Mouse (Mus musculus): Measurements from ENCODE around the gene Thap7. TPM values are rescaled to one million over a fixed set of nuclear protein-coding genes. Genes with fewer than 3 reads are reported as not detected.
"Not testable (repeated sequence)": the region's sequence is repeated elsewhere in the genome, so short reads cannot be mapped to it uniquely, and the experiment has no call there.

The Thap7 gene
- total RNA-seq, 2 experiments from 2014 or later = 17.8 to 20.0 TPM

DNA sequence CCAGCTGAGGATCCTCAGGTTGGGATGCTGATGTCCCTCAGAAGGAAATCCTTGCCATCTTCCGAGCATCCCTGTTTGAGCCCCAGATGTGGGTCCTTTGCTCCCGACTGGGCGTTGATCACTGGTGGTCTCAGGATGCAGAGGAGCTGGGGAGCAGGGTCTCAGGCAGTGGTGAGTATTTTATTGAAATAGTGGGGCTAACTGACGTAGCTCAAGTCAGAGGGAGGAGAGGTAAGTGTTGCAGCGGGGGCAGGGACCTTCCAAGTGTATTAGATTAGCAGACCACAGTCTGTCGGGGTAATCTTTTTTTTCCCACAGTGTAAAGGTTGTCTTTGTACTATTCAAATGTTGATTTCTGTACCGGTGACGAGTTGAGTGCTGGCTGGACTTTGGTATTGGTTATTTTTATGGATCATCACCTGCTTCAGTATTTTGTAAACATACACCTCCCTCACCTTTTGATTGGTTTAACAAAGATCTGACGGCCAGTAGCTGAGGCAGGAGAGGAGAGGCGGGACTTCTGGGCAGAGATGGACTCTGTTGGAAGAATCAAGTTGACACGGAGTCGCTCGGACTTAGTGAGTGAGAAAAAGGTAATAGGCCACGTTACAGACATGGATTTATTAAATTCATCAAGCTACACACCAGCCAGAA, 1.9 kb upstream of the Thap7 start:
- intact Hi-C loops (cut with DNase I) = loop anchor here (5.0 kb wide), 1 partner anchor 81 kb away; the partner anchor contains the start of gene Crkl
- DNase-seq = no peak

DNA sequence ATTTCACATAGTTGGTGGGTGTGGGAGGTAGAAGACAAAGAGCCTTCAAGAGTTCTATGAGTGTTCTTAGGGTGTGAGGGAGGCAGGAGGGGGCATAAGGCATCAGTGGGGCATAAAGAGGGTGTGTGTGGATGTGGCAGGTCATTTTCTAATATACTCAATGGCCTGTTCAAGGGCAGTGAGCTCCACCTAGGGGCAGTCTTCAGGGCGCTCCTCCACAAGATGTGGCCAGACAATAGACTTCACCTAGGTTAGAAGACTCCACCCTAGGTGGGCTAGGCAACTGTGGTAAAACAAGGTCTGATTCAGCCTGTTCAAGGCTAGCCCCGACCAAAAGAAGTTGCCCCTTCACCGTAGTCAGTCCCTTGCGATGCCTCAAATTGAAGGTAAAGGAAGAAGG, 1.3 kb upstream of the Thap7 start:
- peak in 1 of 2 experiments; percentile 35 for DNase-seq
- intact Hi-C loops (cut with DNase I) = loop anchor here (5.0 kb wide), 1 partner anchor 80 kb away; the partner anchor contains the start of gene Crkl

DNA sequence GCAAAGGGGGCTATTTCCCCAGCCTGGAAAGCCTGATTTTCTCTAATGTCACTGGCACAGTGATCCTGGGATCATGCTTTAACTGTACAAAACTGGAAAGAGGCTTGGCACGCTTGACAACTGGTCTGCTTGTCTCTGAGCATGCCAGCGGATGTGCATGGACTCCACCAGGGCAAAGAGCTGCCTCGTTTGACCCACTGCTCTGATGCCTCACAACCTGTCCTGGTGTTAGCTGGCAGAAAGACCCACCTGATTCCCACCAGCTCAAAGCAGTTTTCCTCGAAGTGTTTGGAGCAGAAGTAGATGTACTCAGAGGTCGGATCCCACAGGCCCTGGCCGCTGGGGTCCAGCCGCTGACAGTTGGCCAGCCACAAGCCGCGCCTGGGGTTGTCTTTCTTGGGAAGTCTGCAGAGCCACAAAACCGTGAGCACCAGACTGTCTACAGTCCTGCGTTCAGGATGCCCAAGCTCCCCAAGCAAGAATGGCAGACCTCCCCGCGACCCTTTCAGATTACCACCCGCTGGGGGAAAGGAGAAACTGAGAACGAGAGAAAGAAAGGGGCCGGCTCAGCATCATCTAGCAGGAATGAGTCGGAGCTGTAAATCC, 852 bp downstream of the Thap7 start:
- intact Hi-C loops (cut with DNase I) = loop anchor here (2.0 to 5.0 kb wide), 3 partner anchors 21 to 125 kb away; partner anchors contain the start of genes Crkl, Lztr1 and Snap29

DNA sequence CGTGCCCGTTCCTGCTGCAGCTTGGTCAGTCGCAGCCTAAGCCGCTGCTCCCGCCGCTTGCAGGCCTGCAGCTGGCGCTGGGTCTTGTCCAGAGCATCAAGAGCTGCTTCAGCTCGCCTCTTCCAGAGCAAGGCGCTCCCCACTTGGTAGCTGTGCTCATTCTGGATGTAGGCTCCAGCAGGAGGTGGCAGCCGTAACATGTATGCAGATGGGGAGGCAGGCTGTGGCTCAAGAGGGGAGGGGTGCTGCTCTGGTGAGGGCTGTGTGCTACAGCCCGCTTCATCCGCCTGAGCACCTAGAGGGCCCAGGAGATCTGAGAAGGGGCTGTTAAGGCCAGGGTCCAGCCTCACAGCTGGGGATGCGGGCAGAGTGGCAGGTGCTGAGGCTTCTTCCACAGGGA, 2.7 kb downstream of the Thap7 start:
- intact Hi-C loops (cut with DNase I) = no loop called here
- no peak for DNase-seq

More for the DNA sequence above, 852 bp downstream of the Thap7 start:
- DNase-seq = no peak

DNA sequence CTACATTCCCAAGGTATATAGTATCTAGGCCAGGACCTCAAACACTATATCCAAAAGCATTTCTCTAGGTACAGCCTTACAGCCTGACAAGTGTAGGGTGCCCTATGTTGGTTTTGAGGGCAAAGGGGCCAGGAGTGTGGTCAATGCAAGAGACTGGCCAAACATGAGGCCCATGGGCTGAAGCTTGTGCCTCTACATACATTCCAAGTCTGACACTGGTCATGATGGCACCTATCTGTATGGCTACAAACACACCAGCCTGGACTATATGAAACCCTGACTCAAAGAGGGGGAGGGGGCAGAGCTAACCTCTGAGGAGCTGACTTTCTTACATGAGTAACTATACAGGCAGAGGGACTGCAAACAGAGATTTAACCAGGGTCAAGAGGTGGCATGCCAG, 3.3 kb downstream of the Thap7 start:
- intact Hi-C loops (cut with DNase I) = no loop called here
- no peak for DNase-seq

DNA sequence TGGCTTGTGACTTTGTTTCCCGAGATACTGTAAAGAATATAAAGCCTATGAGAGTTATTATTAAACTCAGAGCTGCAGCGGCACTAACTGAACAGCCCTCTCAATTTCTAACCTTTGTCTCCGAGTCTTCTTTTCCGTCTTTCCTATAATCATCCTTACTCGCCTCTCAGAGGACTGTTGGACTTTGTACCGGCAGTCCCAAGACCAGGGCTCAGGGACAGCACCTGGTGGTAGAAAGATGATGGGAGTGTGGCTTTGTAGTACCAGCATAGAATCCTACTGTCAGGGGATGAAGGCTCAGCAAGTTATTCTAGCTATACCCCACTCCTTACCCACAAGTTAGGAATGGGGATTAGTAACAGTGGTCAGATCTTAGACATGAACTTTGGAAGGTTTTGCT, 4.7 kb downstream of the Thap7 start:
- intact Hi-C loops (cut with DNase I) = no loop called here
- DNase-seq = no peak

DNA sequence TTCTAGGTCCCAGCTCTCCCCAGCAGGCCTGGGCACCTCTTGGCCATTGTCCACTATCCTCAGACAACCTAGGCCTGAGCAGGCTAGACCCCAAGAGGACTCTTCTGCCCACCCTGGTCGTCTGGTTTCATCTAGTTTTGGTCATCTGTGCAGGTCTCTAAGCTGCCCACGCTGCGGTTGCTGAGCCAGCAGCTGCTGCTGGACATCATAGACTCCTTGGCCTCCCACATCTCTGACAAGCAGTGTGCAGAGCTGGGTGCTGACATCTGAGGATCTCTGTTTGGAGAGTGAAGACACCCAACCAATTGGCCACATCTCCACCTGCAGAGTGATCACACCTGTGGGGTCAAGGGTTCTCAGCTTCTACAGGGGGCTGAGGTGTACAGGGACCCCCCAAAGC, 5.4 kb downstream of the Thap7 start:
- no peak for DNase-seq

DNA sequence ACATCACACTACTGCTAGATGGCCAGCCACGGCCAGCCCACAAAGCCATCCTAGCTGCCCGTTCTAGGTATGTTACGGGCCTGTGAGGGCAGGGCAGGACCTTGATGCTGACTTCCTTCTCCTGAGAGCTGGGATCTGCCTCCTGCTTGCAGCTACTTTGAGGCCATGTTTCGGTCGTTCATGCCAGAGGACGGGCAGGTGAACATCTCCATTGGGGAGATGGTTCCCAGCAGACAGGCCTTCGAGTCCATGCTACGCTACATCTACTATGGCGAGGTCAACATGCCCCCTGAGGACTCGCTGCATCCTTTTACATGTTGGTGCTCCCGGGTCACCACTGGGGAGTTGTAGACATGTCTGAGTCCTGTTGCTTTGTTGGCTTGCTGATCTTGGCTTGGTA, 6.8 kb downstream of the Thap7 start:
- intact Hi-C loops (cut with DNase I) = no loop called here
- DNase-seq = no peak

More for the DNA sequence above, 5.4 kb downstream of the Thap7 start:
- intact Hi-C loops (cut with DNase I) = no loop called here

DNA sequence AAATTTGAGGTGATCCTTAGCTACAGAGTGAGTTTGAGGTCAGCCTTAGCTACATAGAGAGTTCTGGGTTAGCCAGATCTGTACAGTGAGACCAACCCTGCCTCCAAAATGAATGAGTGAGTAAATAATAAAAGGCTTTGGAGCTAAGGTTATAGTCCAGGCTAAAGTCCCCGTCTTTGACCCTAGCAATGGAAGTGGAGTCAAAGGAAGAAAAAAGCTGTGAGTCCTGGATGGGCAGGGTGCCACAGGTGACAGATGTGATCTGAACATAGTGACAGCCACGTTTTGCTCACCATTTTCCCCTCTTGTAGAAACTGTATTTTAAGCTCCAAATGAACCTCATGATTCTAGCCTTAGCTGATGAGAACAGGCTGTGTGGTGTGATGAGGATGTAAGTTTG, 12.0 kb downstream of the Thap7 start:
- intact Hi-C loops (cut with DNase I) = no loop called here

DNA sequence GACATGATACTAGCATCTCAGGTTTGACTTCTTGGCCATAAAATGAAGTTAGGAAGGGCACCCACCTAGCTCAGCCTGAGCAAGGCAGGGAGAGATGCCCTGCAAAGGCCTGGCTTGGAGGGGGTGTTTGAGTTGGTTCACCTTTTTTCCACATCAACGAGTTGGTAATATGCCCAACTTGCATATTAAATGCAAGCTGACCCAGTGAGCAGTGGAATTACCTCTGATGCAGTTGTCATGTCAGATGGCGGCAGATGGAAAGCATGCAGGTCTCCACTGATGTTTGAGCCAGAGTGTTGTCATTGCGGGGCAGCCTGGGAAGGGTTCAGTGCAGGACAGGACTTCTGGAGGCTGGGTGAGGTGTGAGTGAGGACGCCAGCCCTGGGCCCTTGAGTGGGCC, 19.5 kb downstream of the Thap7 start:
- intact Hi-C loops (cut with DNase I) = no loop called here
- DNase-seq = no peak

More for the DNA sequence above, 12.0 kb downstream of the Thap7 start:
- no peak for DNase-seq

DNA sequence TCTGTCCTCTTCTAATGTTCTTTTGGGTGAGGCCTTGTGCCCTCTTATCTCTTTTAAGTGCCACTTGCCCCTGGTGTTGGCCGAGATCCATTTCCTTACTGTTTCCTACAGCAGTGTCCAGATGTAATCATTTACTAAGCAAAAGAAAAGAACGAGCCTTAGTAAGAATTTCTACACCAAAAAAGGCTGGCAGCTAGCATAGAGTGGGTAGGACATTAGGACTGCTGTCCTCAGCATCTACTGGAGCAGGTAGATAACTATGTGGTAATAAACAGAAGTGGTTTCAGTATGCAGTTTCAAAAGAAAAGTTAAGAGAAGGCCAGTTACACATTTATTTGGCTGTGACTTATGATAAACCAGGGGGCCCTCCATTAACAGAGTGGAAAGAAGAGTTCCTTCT, 20.2 kb downstream of the Thap7 start:
- DNase-seq = no peak
- intact Hi-C loops (cut with DNase I) = no loop called here

DNA sequence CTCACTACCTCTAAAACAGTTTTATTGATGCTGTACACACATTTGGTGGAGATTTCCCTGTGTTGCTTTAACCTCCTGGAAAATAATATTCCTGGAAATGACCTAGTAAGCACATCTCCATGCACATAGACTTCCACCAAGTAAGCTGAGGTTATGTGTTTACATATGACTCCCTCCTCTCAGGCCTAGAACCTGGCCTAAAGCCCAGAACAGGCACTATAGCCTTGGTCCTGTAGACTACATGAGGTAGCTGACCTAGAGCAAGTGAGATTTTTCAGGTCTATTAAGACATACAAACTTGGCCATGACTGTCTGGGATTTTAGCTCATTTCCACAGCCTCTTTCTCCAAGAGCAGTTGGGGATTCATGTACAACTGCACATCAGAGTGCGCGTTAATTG, 20.8 kb downstream of the Thap7 start:
- intact Hi-C loops (cut with DNase I) = no loop called here
- DNase-seq = no peak

DNA sequence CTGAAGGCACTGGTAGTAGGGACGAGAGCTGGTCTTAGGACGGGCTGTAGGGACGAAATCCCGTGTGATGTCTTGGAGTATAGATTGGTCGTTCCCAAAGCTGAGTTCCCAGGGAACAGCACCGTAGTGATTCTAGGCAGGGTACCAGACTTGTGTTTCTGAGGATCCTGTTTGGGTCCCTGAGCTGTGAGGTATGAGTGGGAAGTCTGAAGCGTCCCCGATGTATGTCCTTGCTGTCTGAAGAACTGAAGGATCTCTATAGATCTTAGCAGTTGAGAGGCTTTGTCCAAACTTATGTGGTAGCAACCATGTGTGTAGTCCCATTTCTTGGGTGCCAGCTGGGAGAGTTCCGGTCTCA, 21.7 kb downstream of the Thap7 start:
- intact Hi-C loops (cut with DNase I) = loop anchor here (1.0 to 5.0 kb wide), 3 partner anchors 22 to 107 kb away; partner anchors contain the start of gene Thap7
- DNase-seq = no peak

DNA sequence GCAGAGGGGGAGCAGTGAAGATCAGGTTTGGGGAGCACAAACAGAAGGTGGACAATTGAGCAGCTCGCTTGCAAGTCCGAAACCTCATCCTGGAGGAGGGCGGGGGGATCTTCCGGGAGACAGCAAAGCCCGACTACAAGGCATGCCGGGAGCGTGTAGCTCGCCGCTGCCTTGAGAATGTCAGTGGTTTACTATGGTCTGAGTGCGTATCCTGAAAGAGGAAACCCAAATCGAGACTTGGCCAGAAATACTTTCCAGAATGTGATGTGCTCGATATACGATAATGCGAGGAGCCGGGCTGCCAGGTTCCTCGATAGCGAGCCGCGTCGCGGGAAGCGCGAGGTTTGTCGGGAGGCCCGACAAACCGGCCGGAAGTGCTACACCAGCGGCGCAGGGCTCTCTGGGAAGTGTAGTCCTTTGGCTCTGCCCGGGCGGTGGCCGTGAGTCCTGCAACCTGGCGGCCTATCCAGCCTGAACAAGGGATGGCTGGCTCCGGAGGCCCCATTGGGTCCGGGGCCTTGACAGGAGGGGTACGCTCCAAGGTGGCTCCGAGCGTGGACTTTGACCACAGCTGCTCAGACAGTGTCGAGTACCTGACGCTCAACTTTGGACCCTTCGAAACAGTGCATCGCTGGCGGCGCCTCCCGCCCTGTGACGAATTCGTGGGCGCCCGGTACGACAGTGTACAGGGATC, 22.2 kb downstream of the Thap7 start, which contains the start of gene Lztr1:
Gene Lztr1, plus strand, starts transcription at position 143 of the 694 bp plus-strand sequence.
- intact Hi-C loops (cut with DNase I) = loop anchor here (1.0 to 5.0 kb wide), 3 partner anchors 22 to 106 kb away; partner anchors contain the start of gene Thap7
- peak; percentile 94 for DNase-seq

DNA sequence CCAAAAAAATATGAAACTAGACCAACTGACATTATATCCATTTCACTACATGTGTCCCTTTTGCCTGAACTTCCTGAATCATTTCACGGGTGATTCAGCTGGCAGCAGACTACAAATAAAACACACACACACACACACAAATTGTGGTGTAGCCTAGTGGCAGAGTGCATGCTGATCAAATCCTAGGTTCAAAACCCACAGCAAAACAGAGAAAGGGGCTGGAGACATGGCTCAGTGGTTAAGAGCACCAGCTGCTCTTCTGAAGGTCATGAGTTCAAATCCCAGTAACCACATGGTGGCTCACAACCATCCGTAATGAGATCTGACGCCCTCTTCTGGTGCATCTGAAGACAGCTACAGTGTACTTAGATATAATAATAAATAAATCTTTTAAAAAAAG, 22.9 kb downstream of the Thap7 start:
- intact Hi-C loops (cut with DNase I) = loop anchor here (2.0 to 5.0 kb wide), 2 partner anchors 23 to 106 kb away; partner anchors contain the start of gene Thap7
- DNase-seq = not testable (repeated sequence)

DNA sequence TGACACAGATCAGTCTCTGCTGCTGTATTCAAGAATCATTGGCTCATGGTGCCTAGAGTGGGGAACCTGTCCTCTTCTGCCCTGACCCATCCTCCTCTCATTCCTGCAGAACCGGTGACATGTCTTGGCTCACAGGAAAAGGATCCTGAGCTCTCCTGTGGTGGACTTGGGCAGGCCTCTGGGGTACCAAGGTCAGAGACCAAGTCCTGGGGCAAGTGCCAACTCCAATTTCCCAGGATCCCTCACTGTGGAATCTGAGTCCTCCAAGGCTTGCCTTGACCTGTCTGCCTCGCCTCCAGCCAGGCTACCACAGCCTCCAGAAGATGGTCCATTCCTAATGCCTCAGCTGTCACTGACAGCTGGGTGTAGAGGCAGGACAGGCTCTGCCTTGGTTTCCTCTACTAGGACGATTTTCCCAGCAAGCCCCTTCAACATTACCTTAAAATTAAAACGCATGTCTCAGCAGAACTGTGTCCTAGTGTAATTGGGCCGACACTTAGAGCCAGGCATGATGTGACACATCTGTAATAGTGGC, 23.9 kb downstream of the Thap7 start:
- intact Hi-C loops (cut with DNase I) = loop anchor here (5.0 kb wide), 1 partner anchor 105 kb away; no protein-coding TSS in a partner anchor
- no peak for DNase-seq

DNA sequence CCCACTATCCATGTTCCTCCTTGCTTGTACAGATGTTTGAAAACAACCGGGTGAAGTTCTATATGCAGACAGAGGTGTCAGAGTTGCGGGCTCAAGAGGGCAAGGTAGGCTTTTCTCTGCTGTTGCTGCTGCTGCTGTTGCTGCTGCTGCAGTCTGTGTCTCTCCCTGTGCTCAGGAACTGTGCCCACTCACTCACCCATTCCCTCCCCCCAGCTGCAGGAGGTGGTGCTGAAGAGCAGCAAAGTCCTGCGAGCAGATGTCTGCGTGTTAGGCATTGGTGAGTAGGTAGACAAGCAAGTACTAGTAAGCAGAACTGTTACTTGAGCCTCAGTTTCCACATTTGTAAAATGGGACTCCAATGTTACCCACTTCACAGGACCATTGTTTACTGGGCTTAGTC, 28.3 kb downstream of the Thap7 start:
- intact Hi-C loops (cut with DNase I) = no loop called here

DNA sequence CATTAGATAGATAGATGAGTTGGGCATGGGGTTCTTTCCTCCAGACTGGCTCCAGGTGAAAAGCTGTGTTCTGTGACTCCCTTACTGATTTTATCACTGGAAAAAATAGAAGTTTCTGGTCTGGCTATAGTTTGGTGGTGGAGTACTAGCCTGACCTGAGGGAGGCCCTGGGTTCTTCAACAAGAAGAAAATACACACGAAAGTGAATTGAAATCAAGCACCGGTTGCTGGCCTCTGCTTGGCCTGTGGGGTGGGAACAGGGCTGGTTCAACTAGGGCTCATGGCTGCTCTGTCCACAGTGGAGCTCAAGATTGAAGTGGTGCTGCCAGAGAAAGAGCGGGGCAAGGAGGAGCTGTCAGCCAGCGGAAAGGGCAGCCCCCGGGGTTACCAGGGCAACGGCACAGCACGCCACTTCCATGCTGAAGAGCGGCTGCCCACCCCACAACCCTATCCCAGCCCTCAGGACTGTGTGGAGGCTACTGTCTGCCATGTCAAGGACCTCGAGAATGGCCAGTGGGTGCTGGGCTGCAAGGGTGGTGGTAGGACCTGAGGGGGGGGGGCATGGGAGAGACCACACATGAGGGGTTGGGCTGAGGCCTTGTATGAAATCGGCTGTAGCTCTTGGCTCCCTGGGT, 31.6 kb downstream of the Thap7 start:
- intact Hi-C loops (cut with DNase I) = no loop called here
- DNase-seq = no peak

More for the DNA sequence above, 28.3 kb downstream of the Thap7 start:
- no peak for DNase-seq

DNA sequence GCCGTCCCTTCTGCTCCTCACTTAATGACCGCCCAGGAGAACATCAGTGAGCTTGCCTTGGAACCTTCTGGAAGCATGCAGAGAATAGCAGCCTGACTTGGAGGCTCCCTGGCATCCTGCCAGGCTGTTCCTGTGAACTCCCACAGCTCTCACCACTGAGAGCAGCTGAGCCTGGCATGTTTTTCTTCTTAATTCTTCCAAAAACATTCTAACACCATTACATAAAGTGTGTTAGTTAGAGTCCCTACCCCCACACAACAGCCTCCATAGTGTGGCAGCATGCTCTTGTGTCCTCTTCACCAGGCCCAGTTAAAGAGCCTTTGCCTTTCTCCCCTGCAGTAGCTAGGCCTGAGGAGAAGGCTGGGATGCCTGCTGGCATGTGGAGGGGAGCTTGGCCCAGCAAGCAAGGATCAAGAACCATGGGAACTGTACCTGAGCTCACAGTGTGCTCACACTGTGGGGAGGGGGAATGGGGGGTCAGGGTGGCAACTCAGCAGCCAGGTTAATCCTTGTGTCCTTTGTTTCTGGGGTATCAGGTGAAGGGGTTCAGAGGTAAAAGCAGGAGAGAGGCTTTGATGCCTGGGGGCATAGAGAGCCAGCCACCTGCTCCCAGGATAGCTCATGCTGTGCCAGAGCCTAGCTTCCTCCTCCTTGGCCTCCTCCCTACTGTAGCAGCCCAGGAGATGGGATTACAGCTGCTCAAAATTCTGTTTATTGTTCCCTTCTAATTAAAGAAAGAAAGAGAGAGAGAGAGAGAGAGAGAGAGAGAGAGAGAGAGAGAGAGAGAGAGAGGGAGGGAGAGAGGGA, 34.2 kb downstream of the Thap7 start:
- intact Hi-C loops (cut with DNase I) = no loop called here
- peak; percentile 65 to 74 for DNase-seq
